Mouse (Mus musculus): ENCODE measurements around the gene Arrdc5. TPM values are rescaled to one million over a fixed set of nuclear protein-coding genes. Genes with fewer than 3 reads are reported as not detected.

The Arrdc5 gene
- total RNA-seq, 2 experiments from 2014 or later: not detected

GRCm38 (mm10) chr17:56304718-56305117, 4.6 kb upstream of the Arrdc5 start:
- intact Hi-C loops (cut with DNase I; ENCODE audit: low total_unique reads): no loop called here

GRCm38 (mm10) chr17:56303847-56304586, 3.9 kb upstream of the Arrdc5 start:
- peak; percentile 96 for DNase-seq
- intact Hi-C loops (cut with DNase I; ENCODE audit: low total_unique reads): no loop called here

More at GRCm38 (mm10) chr17:56304718-56305117, 4.6 kb upstream of the Arrdc5 start:
- no peak for DNase-seq

GRCm38 (mm10) chr17:56303160-56303846, 3.2 kb upstream of the Arrdc5 start, which contains the start of gene Uhrf1:
Gene Uhrf1, plus strand, starts transcription at chr17:56303321.
- peak; percentile 84 for DNase-seq
- intact Hi-C loops (cut with DNase I; ENCODE audit: low total_unique reads): no loop called here

- peak; percentile 35 for DNase-seq
- intact Hi-C loops (cut with DNase I; ENCODE audit: low total_unique reads): no loop called here
Observed at GRCm38 (mm10) chr17:56302363-56302996, 2.4 kb upstream of the Arrdc5 start.

GRCm38 (mm10) chr17:56298238-56298637, 1.8 kb downstream of the Arrdc5 start:
- no peak for DNase-seq
- intact Hi-C loops (cut with DNase I; ENCODE audit: low total_unique reads): loop anchor here (5.0 kb wide), 1 partner anchor 44 kb away; no protein-coding TSS in a partner anchor

GRCm38 (mm10) chr17:56296201-56296600, 3.9 kb downstream of the Arrdc5 start:
- intact Hi-C loops (cut with DNase I; ENCODE audit: low total_unique reads): loop anchor here (5.0 kb wide), 1 partner anchor 46 kb away; no protein-coding TSS in a partner anchor
- no peak for DNase-seq

GRCm38 (mm10) chr17:56294241-56294640, 5.8 kb downstream of the Arrdc5 start:
- no peak for DNase-seq
- intact Hi-C loops (cut with DNase I; ENCODE audit: low total_unique reads): no loop called here

GRCm38 (mm10) chr17:56293291-56293690, 6.8 kb downstream of the Arrdc5 start:
- no peak for DNase-seq
- intact Hi-C loops (cut with DNase I; ENCODE audit: low total_unique reads): no loop called here

- DNase-seq: peak; percentile 40
- intact Hi-C loops (cut with DNase I; ENCODE audit: low total_unique reads): no loop called here
Observed at GRCm38 (mm10) chr17:56292531-56293222, 7.4 kb downstream of the Arrdc5 start, which contains the start of gene Plin3. Gene Plin3, minus strand, starts transcription at chr17:56292873.

- DNase-seq: no peak
- intact Hi-C loops (cut with DNase I; ENCODE audit: low total_unique reads): no loop called here
Observed at GRCm38 (mm10) chr17:56291826-56292475, 8.1 kb downstream of the Arrdc5 start.

- intact Hi-C loops (cut with DNase I; ENCODE audit: low total_unique reads): no loop called here
- peak; percentile 93 for DNase-seq
Observed at GRCm38 (mm10) chr17:56291171-56291511, 8.9 kb downstream of the Arrdc5 start.

GRCm38 (mm10) chr17:56290388-56291170, 9.5 kb downstream of the Arrdc5 start:
- intact Hi-C loops (cut with DNase I; ENCODE audit: low total_unique reads): no loop called here
- DNase-seq: peak; percentile 96

- intact Hi-C loops (cut with DNase I; ENCODE audit: low total_unique reads): no loop called here
- peak; percentile 62 for DNase-seq
Observed at GRCm38 (mm10) chr17:56289371-56290331, 10.4 kb downstream of the Arrdc5 start.

- intact Hi-C loops (cut with DNase I; ENCODE audit: low total_unique reads): no loop called here
Observed at GRCm38 (mm10) chr17:56288866-56289265, 11.2 kb downstream of the Arrdc5 start.

GRCm38 (mm10) chr17:56287830-56288229, 12.3 kb downstream of the Arrdc5 start:
- intact Hi-C loops (cut with DNase I; ENCODE audit: low total_unique reads): no loop called here
- DNase-seq: no peak

More at GRCm38 (mm10) chr17:56288866-56289265, 11.2 kb downstream of the Arrdc5 start:
- no peak for DNase-seq

GRCm38 (mm10) chr17:56285995-56286394, 14.1 kb downstream of the Arrdc5 start:
- intact Hi-C loops (cut with DNase I; ENCODE audit: low total_unique reads): no loop called here
- no peak for DNase-seq

- DNase-seq: no peak
- intact Hi-C loops (cut with DNase I; ENCODE audit: low total_unique reads): no loop called here
Observed at GRCm38 (mm10) chr17:56283316-56283715, 16.8 kb downstream of the Arrdc5 start.
